Mouse (Mus musculus): ENCODE results near the gene Rnf138rt1. TPM values are rescaled to one million over a fixed set of nuclear protein-coding genes. Genes with fewer than 3 reads are reported as not detected.

Gene Rnf138rt1
- polyA plus RNA-seq (2015; fragmentation: Illumina TruSeq; extraction: RNeasy Lipid Tissue Mini Kit (QIAGEN cat#74804); ENCODE audit: insufficient read depth, low read depth, low replicate concordance): not detected

GRCm38 (mm10) chrX:163760617-163761434, at the start of gene Rnf138rt1:
Gene Rnf138rt1 (minus strand): TSS chrX:163761329.

Other genes with a start within 250 kb of the Rnf138rt1 start
- gene Grpr, start 211.7 kb downstream of the Rnf138rt1 start, polyA plus RNA-seq (2015; fragmentation: Illumina TruSeq; extraction: RNeasy Lipid Tissue Mini Kit (QIAGEN cat#74804); ENCODE audit: insufficient read depth, low read depth, low replicate concordance): 0.63 TPM
- gene Ap1s2, start 147.7 kb upstream of the Rnf138rt1 start, polyA plus RNA-seq (2015; fragmentation: Illumina TruSeq; extraction: RNeasy Lipid Tissue Mini Kit (QIAGEN cat#74804); ENCODE audit: insufficient read depth, low read depth, low replicate concordance): 10.3 TPM
- gene Zrsr2, start 197.3 kb upstream of the Rnf138rt1 start, polyA plus RNA-seq (2015; fragmentation: Illumina TruSeq; extraction: RNeasy Lipid Tissue Mini Kit (QIAGEN cat#74804); ENCODE audit: insufficient read depth, low read depth, low replicate concordance): 4.4 TPM

Data from pancreas, adult 10 weeks (tissue).